Mouse (Mus musculus) heart, embryonic 14.5 days (tissue): ENCODE measurements around the gene Zdbf2. TPM values are rescaled to one million over a fixed set of nuclear protein-coding genes. Genes with fewer than 3 reads are reported as not detected.

Experiments used
- ATAC-seq: fragments of 200-750 bp; cut with Nextera tagmentation; 2 replicates; pipeline ENCODE4 v1.8.0; 2017; ENCODE audit warnings: low read depth, moderate TSS enrichment; ENCODE audit not compliant: insufficient number of reproducible peaks, insufficient read depth, low FRiP score
- H3K27ac ChIP-seq, 2 experiments: fragments of 200-500 bp in 1 of 2; fragments of 300-500 bp in 1 of 2; sonication (generic) in 1 of 2; replicated peaks in 1 of 2; 2 replicates each; pipeline ENCODE4 v1.5.1; 2012 to 2014; ENCODE audit warnings: low read depth in 2 of 2, low read length in 2 of 2, control low read depth in 1 of 2, mild to moderate bottlenecking in 1 of 2, mixed read lengths in 1 of 2; ENCODE audit not compliant: control insufficient read depth in 1 of 2, insufficient read depth in 1 of 2
- H3K27me3 ChIP-seq: fragments of 300-500 bp; sonication (generic); 2 replicates; pipeline ENCODE4 v1.6.1; 2014; ENCODE audit warnings: mild to moderate bottlenecking, low read length, control low read depth; ENCODE audit not compliant: control insufficient read depth, insufficient read depth
- H3K36me3 ChIP-seq: fragments of 300-500 bp; sonication (generic); 2 replicates; pipeline ENCODE4 v1.6.1; 2014; ENCODE audit warnings: mild to moderate bottlenecking, control low read depth, low read length, mixed read lengths; ENCODE audit not compliant: control insufficient read depth, insufficient read depth
- H3K4me1 ChIP-seq, 2 experiments: fragments of 200-500 bp in 1 of 2; fragments of 300-500 bp in 1 of 2; sonication (generic) in 1 of 2; 2 replicates each; pipeline ENCODE4 v1.6.1; 2012 to 2014; ENCODE audit warnings: low read length in 2 of 2, control low read depth in 1 of 2, mixed read lengths in 1 of 2; ENCODE audit not compliant: control insufficient read depth in 2 of 2, insufficient read depth in 2 of 2
- H3K4me2 ChIP-seq: fragments of 300-500 bp; sonication (generic); 2 replicates; pipeline ENCODE4 v1.6.1; 2014; ENCODE audit warnings: mild to moderate bottlenecking, low read length
- H3K4me3 ChIP-seq, 2 experiments: fragments of 200-500 bp in 1 of 2; fragments of 300-500 bp in 1 of 2; sonication (generic) in 1 of 2; 2 replicates each; pipeline ENCODE4 v1.5.1; 2012 to 2014; ENCODE audit warnings: low read length in 2 of 2, mild to moderate bottlenecking in 2 of 2, control low read depth in 1 of 2, low read depth in 1 of 2, moderate library complexity in 1 of 2; ENCODE audit not compliant: control insufficient read depth in 1 of 2, insufficient read depth in 1 of 2
- H3K9ac ChIP-seq: fragments of 300-500 bp; sonication (generic); 2 replicates; pipeline ENCODE4 v1.6.1; 2014; ENCODE audit warnings: mild to moderate bottlenecking, low read length
- H3K9me3 ChIP-seq: fragments of 300-500 bp; sonication (generic); 2 replicates; pipeline ENCODE4 v1.6.1; 2016; ENCODE audit warnings: low read length, control low read depth; ENCODE audit not compliant: control insufficient read depth
- WGBS: fragments of 180-500 bp; shearing (Covaris S2); extraction: QIAGEN DNeasy Blood & Tissue Kit; methylation state at CpG from one replicate; pipeline ENCODE4 v1.1.7; 2014; 5-methylcytosine and 5-hydroxymethylcytosine counted together
- polyA plus RNA-seq: library from polyadenylated mRNA; unstranded; fragments of >200 nt; fragmentation: Nextera tagmentation; extraction: Ambion mirVana; gene quantifications from 2 replicates; pipeline ENCODE4 v1.2.1, GENCODE M21; 2014

Gene Zdbf2
- 7.5 and 8.7 TPM in 2 replicates for polyA plus RNA-seq

DNA sequence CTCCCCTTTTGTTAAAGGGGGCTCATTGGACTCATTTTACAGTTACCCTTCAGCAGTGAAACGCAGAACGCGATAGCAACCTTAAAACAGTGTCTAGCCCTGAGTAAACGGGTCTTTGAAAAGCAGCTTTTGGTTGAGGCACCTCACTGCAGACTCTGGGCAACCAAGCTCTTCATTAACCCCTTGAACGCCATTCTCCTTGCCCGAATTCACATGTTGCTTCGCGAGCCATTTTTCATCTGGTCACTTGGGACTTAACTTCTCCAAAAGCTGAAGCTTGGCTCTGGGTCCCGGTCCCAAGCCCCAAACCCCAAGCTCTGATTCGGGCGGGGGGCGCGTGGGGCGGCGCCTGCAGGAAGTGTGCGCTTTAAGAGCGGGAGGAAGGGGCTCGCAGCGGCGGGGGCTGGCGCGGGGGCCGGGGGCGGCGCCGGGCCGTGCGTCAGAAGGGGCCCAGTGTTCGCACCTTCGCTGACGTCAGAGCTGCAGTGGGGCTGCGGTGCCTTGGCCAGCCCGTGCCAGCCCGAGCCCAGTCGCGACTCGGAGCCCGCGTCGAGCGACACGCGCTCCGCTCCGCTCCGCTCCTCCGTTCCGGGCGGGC, at the start of gene Zdbf2:
Gene Zdbf2 (plus strand): TSS at position 525 of the 598 bp plus-strand sequence.
- peak within 1 kb of the TSS; percentile 61 to 68 for H3K4me3 ChIP-seq
- peaks cover 72% of the 10 kb centered on the region for H3K27me3 ChIP-seq
- H3K4me1 ChIP-seq: 0 out of 4 replicates have a peak, but pooled peaks cover 0 to 3% of the 10 kb centered on the region in 2 experiments
- no peaks in the 10 kb centered on the region for H3K36me3 ChIP-seq
- peak within 1 kb of the TSS; percentile 13 to 57; a peak in 2 of 4 replicates for H3K27ac ChIP-seq
- ATAC-seq: peak; percentile 82
- peak within 1 kb of the TSS; percentile 75 for H3K4me2 ChIP-seq
- H3K9me3 ChIP-seq: no peaks in the 10 kb centered on the region
- 2% methylated on average over 48 of the region's 49 CpGs for WGBS
- H3K9ac ChIP-seq: peak within 1 kb of the TSS; percentile 83

DNA sequence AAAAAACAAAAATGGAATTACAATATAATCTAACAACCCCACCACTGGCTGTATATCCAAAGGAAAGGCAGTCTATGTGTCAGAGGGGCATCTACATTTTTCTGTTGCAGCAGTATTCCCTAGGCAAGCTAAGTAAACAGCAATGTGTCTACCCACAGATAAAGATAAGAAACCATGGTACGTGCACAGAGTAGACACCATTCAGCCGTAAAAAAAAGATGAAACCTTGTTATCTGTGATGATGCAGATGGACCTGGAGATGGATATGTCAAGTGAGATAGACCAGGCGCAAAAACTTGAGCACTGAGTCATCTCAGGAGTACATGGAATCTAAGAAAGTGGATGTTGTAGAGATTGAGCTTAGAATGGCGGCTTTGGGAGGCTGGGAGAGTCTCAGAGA, 48.1 kb upstream of the Zdbf2 start:
- 35% methylated on average over 4 of the region's 4 CpGs for WGBS
- Histone ChIP-seq H3K27ac (no peak overlapping the region), H3K9me3 (no peaks in the 10 kb centered on the region), H3K36me3 (no peaks in the 10 kb centered on the region), H3K9ac (no peak overlapping the region), H3K27me3 (no peaks in the 10 kb centered on the region), H3K4me1 (peaks cover 4 to 7% of the 10 kb centered on the region in 2 experiments), H3K4me2 (no peak overlapping the region), H3K4me3 (no peak overlapping the region)
- ATAC-seq: no peak

DNA sequence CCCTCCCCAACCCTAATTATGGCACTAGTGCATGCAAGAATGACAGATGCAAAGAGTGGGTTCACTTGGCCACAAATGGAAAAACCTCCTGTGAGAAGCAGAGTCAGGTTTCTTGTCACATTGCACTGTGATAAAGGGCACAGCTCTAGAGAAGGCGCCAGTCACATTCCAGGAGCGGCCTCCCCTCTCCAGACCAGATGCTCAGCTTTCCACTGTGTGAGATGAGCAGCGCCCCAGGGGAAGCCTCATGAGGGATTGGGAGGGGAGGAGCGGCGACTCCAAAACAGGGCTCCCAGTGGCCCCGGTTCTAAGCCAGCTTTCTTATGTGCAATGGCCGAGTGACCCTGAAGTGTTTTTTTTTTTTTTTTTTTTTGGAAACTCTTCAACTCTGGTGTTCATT, 47.2 kb upstream of the Zdbf2 start:
- Histone ChIP-seq H3K36me3 (no peaks in the 10 kb centered on the region), H3K4me3 (no peak overlapping the region), H3K4me1 (peaks cover 4 to 7% of the 10 kb centered on the region in 2 experiments), H3K9ac (no peak overlapping the region), H3K9me3 (no peaks in the 10 kb centered on the region), H3K27ac (peak overlapping the region in 1 of 2 experiments; percentile 20; a peak in 1 of 4 replicates), H3K4me2 (peak overlapping the region; percentile 11; the same call in 1 of the 2 replicates), H3K27me3 (no peaks in the 10 kb centered on the region)
- WGBS: 2% methylated on average over 7 of the region's 7 CpGs
- peak; percentile 89 for ATAC-seq

DNA sequence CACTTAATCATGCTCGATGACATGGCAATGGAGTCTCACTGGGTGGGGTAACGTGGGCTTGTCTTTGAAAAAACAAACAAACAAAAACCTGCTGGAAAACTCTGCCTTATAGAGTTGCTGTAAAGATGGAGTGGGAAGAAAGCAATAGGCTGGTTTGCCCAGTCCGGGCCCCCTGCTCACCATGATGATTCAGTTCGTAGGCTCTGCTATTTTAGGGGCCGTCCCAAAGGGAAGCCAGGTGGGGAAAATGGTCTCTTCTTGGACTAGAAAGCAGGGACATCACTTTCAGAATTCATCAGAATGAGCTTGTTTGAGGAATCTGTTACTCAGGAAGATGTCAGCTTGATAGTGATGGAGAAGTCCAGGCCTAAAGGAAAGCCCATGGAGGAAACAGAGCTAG, 45.8 kb upstream of the Zdbf2 start:
- Histone ChIP-seq H3K27me3 (no peaks in the 10 kb centered on the region), H3K4me3 (no peak overlapping the region)
- ATAC-seq: no peak

DNA sequence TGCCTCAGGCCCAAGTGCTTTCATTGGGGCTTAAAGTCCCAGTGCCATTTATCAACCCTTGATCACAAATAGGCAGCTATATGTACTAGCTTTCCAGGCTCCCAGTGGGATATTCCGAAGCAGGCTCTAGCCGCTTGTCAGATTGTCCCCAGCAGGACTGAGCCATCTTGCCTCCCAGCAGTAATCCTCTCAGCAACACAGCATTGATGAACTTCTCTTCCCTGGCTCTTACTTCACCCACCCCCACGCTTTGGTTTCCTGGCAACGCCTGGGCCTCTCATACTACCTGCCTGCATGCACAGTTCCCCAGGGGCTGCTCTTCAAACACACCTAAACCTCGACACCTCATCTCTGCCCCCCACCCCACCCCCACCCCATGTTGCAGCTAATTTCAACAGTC, 35.7 kb upstream of the Zdbf2 start:
- WGBS: 31% methylated on average over 5 of the region's 5 CpGs
- Histone ChIP-seq H3K9me3 (no peaks in the 10 kb centered on the region), H3K36me3 (no peaks in the 10 kb centered on the region), H3K4me3 (no peak overlapping the region), H3K4me1 (no peaks in the 10 kb centered on the region), H3K4me2 (no peak overlapping the region), H3K9ac (no peak overlapping the region), H3K27me3 (no peaks in the 10 kb centered on the region), H3K27ac (no peak overlapping the region)
- ATAC-seq: no peak

More for the DNA sequence above, 45.8 kb upstream of the Zdbf2 start:
- Histone ChIP-seq H3K36me3 (no peaks in the 10 kb centered on the region), H3K9me3 (no peaks in the 10 kb centered on the region), H3K4me2 (no peak overlapping the region), H3K9ac (no peak overlapping the region), H3K27ac (no peak overlapping the region), H3K4me1 (peaks cover 4 to 7% of the 10 kb centered on the region in 2 experiments)
- WGBS: 75% methylated on average over 5 of the region's 5 CpGs

DNA sequence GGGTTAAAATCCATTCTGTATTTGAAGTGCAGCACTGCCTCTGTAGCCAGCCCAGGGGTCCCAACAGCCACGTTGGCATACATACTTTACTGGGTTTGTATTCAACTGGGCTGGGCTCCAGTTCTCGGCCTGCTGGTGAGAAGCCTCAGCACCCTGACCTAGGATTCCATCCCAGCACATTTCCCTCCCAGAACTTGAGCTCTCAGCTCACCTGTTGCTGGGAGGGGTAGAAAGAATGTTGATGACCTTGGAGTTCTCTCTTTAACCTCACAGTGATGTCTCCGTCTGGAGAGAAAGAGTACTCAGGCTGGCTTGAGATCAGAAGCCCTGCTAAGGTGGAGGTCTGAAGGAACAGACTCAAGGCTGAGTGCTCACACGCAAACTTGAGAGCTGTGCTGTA, 33.8 kb upstream of the Zdbf2 start:
- Histone ChIP-seq H3K27me3 (no peaks in the 10 kb centered on the region; the same call in 1 of the 2 replicates), H3K27ac (no peak overlapping the region), H3K4me3 (no peak overlapping the region), H3K4me1 (no peaks in the 10 kb centered on the region), H3K4me2 (no peak overlapping the region), H3K9me3 (no peaks in the 10 kb centered on the region), H3K36me3 (no peaks in the 10 kb centered on the region), H3K9ac (no peak overlapping the region)
- WGBS: 52% methylated on average over 4 of the region's 4 CpGs
- ATAC-seq: no peak

DNA sequence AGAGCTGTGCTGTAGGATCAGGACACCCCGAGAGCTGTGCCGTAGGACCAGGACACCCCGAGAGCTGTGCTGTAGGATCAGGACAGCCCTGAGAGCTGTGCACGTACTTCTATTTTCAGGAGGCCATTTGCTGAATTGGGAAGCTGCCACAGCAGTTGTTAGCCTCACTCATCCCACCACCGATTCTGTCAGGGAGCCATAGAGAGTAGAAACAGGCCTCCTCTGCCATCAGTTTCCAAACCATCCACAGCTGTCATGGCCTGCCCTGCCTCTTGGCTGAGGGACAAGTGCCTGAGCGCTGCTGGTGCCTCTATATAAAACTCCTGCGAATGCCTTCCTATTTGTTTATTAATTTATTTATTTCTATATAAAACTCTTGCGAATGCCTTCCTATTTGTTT, 33.3 kb upstream of the Zdbf2 start:
- H3K27ac ChIP-seq: no peak overlapping the region
- H3K4me3 ChIP-seq: no peak overlapping the region
- H3K27me3 ChIP-seq: no peaks in the 10 kb centered on the region; the same call in 1 of the 2 replicates
- no peaks in the 10 kb centered on the region for H3K36me3 ChIP-seq
- H3K4me2 ChIP-seq: no peak overlapping the region
- H3K4me1 ChIP-seq: no peaks in the 10 kb centered on the region
- no peaks in the 10 kb centered on the region for H3K9me3 ChIP-seq
- WGBS: 61% methylated on average over 8 of the region's 8 CpGs
- H3K9ac ChIP-seq: no peak overlapping the region
- ATAC-seq: no peak

DNA sequence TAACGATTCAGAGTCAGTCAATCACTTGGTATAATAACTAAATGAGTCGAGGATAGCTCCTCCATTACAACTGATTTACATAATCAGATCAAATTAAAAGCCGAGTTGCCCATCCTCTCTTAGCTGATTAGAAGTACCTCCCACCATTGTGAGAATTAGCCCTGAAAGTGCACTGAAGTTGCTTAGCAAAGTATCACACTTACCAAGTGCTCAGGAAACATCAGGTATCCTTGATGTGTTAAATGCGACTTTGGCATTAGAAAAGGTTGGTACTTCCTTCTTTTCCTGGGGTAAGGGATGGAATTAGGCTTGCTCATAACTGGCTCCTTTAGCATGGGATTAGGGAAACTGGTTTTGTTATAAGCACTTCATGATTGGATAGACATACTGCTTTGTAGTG, 29.2 kb upstream of the Zdbf2 start:
- Histone ChIP-seq H3K27me3 (peaks cover 34% of the 10 kb centered on the region), H3K9me3 (peaks cover under 1% of the 10 kb centered on the region; the same call in 1 of the 2 replicates), H3K27ac (no peak overlapping the region), H3K4me3 (no peak overlapping the region), H3K36me3 (no peaks in the 10 kb centered on the region), H3K4me1 (peaks cover 3 to 6% of the 10 kb centered on the region in 2 experiments; a peak in 2 of 4 replicates), H3K9ac (no peak overlapping the region), H3K4me2 (no peak overlapping the region)
- no peak for ATAC-seq
- 42% methylated on average over 4 of the region's 4 CpGs for WGBS
